Mouse (Mus musculus): ENCODE measurements around the gene Gm3460.
"Not testable (repeated sequence)": the region's sequence is repeated elsewhere in the genome, so short reads cannot be mapped to it uniquely, and the experiment has no call there.

Gene Gm3460

DNA sequence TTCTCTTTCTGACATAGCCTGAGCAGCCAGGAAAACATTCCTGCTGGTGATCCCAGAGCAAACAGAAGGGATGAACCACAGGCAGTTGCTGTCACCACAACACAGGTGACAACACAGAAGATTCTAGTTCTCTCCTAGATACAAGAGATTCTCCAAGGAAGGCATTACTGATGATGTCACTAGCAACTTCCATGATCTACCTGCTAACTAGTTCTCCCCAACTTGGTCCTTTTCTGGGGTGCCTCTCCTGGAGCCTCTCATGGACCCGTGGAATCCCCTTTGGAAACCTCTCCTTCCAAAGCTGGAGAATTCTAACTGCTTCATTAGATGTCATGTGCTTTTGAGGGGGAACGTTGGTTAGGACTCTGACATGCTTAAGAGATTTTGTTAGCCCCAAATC is at the start of gene Gm3460:
Gene Gm3460 (minus strand): TSS at position 101 of the 400 bp plus-strand sequence.
- DNase-seq (ENCODE audit: extremely low read depth, low read depth): not testable (repeated sequence)

DNA sequence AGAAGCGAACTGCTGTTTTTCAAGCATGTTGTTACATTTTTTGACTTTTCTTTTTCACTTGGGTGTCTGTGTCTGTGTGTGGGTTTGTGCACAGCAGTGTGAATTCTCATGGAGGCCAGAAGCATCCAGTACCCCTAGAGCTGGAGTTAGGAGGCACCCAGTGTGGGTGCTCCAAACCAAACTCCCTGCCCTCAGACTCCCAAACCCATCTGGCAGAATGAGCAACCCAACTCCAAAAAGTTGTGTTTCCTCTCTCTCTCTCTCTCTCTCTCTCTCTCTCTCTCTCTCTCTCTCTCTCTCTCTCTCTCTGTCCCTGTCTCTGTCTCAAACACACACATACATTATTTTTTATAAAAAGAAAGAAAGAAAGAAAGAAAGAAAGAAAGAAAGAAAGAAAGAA is 15.8 kb downstream of the Gm3460 start:
- DNase-seq (ENCODE audit: extremely low read depth, low read depth): not testable (repeated sequence)

DNA sequence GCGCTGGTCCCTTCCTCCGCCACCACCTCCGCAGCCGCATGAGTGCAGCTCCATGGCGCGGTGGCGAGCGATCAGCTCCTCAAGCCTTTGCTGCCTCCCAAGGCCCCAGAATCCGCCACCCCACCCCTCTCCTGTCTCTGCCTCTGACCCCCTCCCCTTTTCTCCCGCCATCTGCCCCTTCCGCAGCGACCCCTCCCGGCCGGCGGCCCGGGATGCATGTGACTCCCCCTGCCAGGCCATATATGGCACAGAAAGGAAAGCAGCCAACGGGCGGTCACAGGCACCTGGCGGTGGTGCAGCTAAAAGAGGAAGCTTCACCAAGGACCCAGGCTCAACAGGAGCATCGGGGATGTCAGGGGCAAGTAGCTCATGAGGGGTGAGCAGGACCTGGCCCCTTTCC is 17.2 kb downstream of the Gm3460 start:
- not testable (repeated sequence) for DNase-seq (ENCODE audit: extremely low read depth, low read depth)

- not testable (repeated sequence) for DNase-seq (ENCODE audit: extremely low read depth, low read depth)
These were observed 17.7 kb downstream of the Gm3460 start for GRCm38 (mm10) chr14:6604551-6604950.

DNA sequence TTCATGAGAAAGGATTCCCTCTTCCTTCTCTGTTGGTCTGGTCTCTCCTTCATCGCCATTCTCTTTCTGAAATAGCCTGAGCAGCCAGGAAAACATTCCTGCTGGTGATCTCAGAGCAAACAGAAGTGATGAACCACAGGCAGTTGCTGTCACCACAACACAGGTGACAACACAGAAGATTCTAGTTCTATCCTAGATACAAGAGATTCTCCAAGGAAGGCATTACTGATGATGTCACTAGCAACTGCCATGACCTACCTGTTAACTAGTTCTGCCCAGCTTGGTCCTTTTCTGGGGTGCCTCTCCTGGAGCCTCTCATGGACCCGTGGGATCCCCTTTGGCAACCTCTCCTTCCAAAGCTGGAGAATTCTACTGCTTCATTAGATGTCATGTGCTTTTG is 31.7 kb downstream of the Gm3460 start, which contains the start of gene Gm3629:
Gene Gm3629 (minus strand): TSS at position 101 of the 400 bp plus-strand sequence.
- not testable (repeated sequence) for DNase-seq (ENCODE audit: extremely low read depth, low read depth)
